Mouse (Mus musculus) limb, embryonic 11.5 days (tissue): ENCODE measurements around the gene Rbfox3. TPM values are rescaled to one million over a fixed set of nuclear protein-coding genes. Genes with fewer than 3 reads are reported as not detected.

Experiments used
- ATAC-seq: fragments of 200-750 bp; cut with Nextera tagmentation; 2 replicates; pipeline ENCODE4 v1.8.0; 2017; ENCODE audit warnings: low read depth; ENCODE audit not compliant: insufficient number of reproducible peaks, low FRiP score, low TSS enrichment
- DNase-seq: peaks from one replicate; pipeline ENCODE4 v3.0.0-alpha.2; 2015; ENCODE audit warnings: low spot score
- H3K27ac ChIP-seq: fragments of 300-500 bp; sonication (generic); replicated peaks from 2 replicates; pipeline ENCODE4 v1.5.1; 2014; ENCODE audit warnings: low read depth, mild to moderate bottlenecking, low read length
- H3K27me3 ChIP-seq: fragments of 300-500 bp; sonication (generic); 2 replicates; pipeline ENCODE4 v1.6.1; 2014; ENCODE audit warnings: mild to moderate bottlenecking, low read length, mixed read lengths; ENCODE audit not compliant: control insufficient read depth, insufficient read depth
- H3K36me3 ChIP-seq: fragments of 300-500 bp; sonication (generic); 2 replicates; pipeline ENCODE4 v1.6.1; 2014; ENCODE audit warnings: mild to moderate bottlenecking, low read length, moderate library complexity, mixed read lengths; ENCODE audit not compliant: control insufficient read depth, insufficient read depth
- H3K4me1 ChIP-seq: fragments of 300-500 bp; sonication (generic); 2 replicates; pipeline ENCODE4 v1.6.1; 2014; ENCODE audit warnings: low read length, mixed read lengths; ENCODE audit not compliant: control insufficient read depth, insufficient read depth
- H3K4me2 ChIP-seq: fragments of 300-500 bp; sonication (generic); 2 replicates; pipeline ENCODE4 v1.6.1; 2014; ENCODE audit warnings: low read depth, mild to moderate bottlenecking, moderate library complexity; ENCODE audit not compliant: severe bottlenecking
- H3K4me3 ChIP-seq: fragments of 300-500 bp; sonication (generic); 2 replicates; pipeline ENCODE4 v1.5.1; 2014; ENCODE audit warnings: low read depth, low read length
- H3K9ac ChIP-seq: fragments of 300-500 bp; sonication (generic); 2 replicates; pipeline ENCODE4 v1.6.1; 2014; ENCODE audit warnings: mild to moderate bottlenecking, low read length
- H3K9me3 ChIP-seq: fragments of 300-500 bp; sonication (generic); 2 replicates; pipeline ENCODE4 v1.6.1; 2016; ENCODE audit warnings: low read length; ENCODE audit not compliant: control insufficient read depth
- WGBS: fragments of 180-500 bp; shearing (Covaris S2); extraction: QIAGEN DNeasy Blood & Tissue Kit; methylation state at CpG from one replicate; pipeline ENCODE4 v1.1.7; 2014; 5-methylcytosine and 5-hydroxymethylcytosine counted together
- polyA plus RNA-seq: library from polyadenylated mRNA; unstranded; fragments of >200 nt; fragmentation: Nextera tagmentation; extraction: Ambion mirVana; gene quantifications from 2 replicates; pipeline ENCODE4 v1.2.1, GENCODE M21; 2014

Gene Rbfox3
- polyA plus RNA-seq, 1 experiment from 2014 or later: 1.9 TPM

DNA sequence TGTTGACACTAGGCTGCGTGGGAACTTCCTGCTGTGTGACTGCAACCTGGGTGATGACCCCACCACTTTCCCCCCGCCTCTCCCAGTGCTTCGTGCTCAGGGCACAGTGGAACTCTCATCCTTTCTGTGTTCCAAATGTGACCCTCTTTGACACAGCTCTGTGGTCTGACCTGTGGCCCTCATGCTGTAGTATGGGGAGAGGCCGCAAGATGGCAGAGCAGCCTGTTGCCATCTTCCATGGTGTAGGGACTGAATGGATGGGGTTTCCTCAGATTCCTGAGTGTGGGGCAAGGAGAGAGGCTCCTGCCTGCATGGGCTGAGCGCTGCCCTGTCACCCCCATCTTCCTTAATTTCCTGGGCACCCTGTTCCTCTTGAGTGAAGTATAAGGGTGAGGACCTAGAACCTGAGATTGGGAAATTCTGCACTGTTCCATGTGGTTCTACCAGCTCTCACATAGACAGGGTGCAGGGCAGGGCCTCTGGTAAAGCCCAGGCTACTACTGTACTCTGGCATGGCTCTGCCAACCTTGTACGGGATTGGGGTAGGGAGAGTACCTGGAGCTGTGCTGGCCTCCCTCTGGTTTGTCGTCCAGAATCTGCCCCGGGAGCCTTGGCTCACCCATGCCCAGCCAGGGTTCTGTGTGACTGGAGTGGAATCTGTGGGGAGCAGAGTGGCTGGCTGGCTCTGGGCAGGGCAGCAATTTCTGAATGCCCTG lies 423.0 kb downstream of the Rbfox3 start:
- Histone ChIP-seq H3K27ac (no peak overlapping the region), H3K4me2 (no peak overlapping the region)
- 73% methylated on average over 8 of the region's 8 CpGs for WGBS

DNA sequence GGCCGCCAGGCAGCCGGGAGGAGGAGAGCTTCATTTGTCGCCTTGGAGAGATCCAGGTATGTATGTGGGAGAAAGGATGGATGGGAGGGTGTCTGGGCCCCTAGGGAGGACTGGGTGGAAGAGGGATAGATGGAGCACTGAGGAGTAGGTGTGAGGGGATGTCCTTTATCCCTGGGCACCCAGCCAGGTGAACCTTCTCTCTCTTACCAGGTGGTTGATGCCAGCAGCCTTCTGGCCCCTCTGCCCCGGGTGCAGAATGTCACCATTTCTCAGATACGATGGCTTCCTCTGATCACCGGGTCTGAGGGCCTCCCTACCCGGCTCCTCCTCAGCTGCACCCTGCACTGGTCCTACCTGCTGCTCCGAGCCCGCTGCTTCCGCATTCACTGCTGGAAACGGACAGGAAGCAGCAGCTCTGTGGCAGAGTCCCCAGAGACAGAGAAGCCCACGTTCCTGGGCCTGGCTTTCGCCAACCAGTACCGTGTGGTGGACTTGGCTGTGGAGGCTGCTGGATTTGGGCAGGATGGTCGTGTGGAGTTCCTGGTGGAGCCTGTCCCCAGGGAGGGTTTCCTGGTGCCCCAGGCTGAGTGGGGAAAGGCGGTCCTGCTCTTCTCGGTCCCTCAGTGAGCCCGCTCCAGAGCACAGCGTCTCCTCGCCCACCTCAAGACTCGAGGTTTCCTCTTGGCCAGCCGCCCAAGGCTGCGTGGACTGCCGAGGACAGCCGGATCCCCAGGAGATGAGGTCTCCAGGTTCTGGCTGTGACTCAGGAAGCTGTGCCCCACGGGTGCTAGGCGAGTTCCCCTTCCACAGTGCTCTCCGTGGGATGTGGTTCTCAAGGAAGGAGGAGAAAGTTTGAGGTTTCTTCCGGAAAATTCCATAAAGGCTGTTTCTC lies 424.3 kb downstream of the Rbfox3 start:
- H3K36me3 ChIP-seq: no peaks in the 10 kb centered on the region; the same call in 1 of the 2 replicates
- no peaks in the 10 kb centered on the region for H3K9me3 ChIP-seq
- 86% methylated on average over 29 of the region's 29 CpGs for WGBS
- H3K4me1 ChIP-seq: peaks cover 7% of the 10 kb centered on the region; the same call in 1 of the 2 replicates
- H3K4me3 ChIP-seq: no peak overlapping the region
- no peak overlapping the region; the same call in 1 of the 2 replicates for H3K4me2 ChIP-seq
- H3K9ac ChIP-seq: no peak overlapping the region
- H3K27ac ChIP-seq: no peak overlapping the region
- no peak for DNase-seq
- no peaks in the 10 kb centered on the region for H3K27me3 ChIP-seq
- no peak for ATAC-seq

More for the DNA sequence above, 423.0 kb downstream of the Rbfox3 start:
- no peak for DNase-seq
- Histone ChIP-seq H3K4me3 (no peak overlapping the region), H3K36me3 (no peaks in the 10 kb centered on the region; the same call in 1 of the 2 replicates), H3K9me3 (no peaks in the 10 kb centered on the region), H3K9ac (no peak overlapping the region), H3K27me3 (no peaks in the 10 kb centered on the region), H3K4me1 (peaks cover 10% of the 10 kb centered on the region; the same call in 1 of the 2 replicates)
- no peak for ATAC-seq

DNA sequence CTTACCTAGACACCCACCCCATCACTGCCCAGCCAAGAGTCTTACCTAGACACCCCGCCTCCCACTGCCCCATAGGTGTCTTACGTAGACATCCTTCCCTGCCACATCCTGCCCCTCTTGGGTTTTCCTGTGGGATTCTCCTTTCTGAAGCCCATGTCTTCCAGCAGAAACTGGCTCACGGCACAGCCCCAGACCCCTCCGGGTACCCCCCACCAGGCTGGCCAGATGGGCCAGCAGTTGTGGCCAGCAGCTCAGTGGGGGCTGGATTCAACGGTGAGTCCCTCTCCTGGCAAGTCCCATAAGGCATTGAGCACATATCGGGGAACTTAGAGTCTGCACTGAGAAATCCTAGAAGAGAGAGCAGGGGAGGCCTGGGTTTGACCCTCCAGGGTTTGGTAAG lies 425.1 kb downstream of the Rbfox3 start:
- no peaks in the 10 kb centered on the region for H3K27me3 ChIP-seq
- H3K9ac ChIP-seq: no peak overlapping the region
- H3K4me3 ChIP-seq: no peak overlapping the region
- DNase-seq (no peak), ATAC-seq (no peak)
- H3K9me3 ChIP-seq: no peaks in the 10 kb centered on the region
- H3K4me2 ChIP-seq: no peak overlapping the region
- peaks cover 7% of the 10 kb centered on the region; the same call in 1 of the 2 replicates for H3K4me1 ChIP-seq
- H3K27ac ChIP-seq: no peak overlapping the region
- no peaks in the 10 kb centered on the region; the same call in 1 of the 2 replicates for H3K36me3 ChIP-seq
- WGBS: 88% methylated on average over 6 of the region's 6 CpGs

DNA sequence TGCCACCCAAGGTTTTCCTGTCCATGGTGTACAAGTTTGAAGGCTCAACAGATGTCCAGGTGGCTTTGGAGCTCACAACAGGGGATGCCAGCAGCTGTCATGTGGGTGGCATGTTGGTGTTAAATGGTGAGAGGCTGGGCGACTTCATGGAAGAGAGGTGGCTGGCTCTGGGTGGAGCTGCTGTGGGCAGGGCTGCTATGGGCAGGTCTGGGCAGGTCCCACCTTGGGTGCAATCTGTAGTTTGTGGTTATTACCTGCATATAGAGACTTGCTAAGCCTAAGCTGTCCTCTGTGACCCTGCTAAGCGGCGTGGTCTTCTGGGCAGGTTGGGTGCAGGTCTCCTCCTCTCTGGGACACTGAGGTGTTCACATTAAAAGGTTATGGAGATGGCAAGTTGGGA lies 425.6 kb downstream of the Rbfox3 start:
- Histone ChIP-seq H3K4me2 (no peak overlapping the region), H3K9ac (no peak overlapping the region), H3K4me1 (peaks cover 7% of the 10 kb centered on the region; the same call in 1 of the 2 replicates), H3K27me3 (no peaks in the 10 kb centered on the region), H3K4me3 (no peak overlapping the region), H3K36me3 (no peaks in the 10 kb centered on the region; the same call in 1 of the 2 replicates), H3K9me3 (no peaks in the 10 kb centered on the region), H3K27ac (no peak overlapping the region)
- WGBS: 81% methylated on average over 3 of the region's 3 CpGs
- DNase-seq (no peak), ATAC-seq (no peak)

DNA sequence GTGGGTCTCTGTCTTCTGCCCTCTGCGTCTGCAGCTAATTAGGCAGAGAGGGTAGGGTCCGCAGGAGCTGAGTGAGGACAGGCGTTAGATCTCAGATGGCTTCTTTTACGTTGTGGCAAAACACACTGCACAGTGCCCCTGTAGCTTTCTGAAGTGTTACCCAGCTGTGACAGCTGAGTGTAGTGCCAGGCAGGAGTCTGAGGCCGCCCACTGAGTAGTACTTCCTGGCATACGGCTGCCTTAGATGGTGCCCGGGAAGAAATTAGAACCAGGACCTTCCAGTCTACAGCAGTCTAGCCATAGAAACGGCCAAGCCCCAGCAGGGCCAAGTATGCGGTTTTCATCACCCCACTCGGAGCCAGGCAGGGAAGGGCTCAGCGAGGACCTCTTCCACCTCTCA lies 426.1 kb downstream of the Rbfox3 start:
- H3K4me3 ChIP-seq: no peak overlapping the region
- H3K4me1 ChIP-seq: peaks cover 2% of the 10 kb centered on the region; the same call in 1 of the 2 replicates
- 39% methylated on average over 11 of the region's 11 CpGs for WGBS
- H3K27me3 ChIP-seq: no peaks in the 10 kb centered on the region
- DNase-seq (no peak), ATAC-seq (no peak)
- no peak overlapping the region for H3K27ac ChIP-seq
- no peak overlapping the region for H3K4me2 ChIP-seq
- no peaks in the 10 kb centered on the region; the same call in 1 of the 2 replicates for H3K36me3 ChIP-seq
- H3K9ac ChIP-seq: no peak overlapping the region
- H3K9me3 ChIP-seq: no peaks in the 10 kb centered on the region

DNA sequence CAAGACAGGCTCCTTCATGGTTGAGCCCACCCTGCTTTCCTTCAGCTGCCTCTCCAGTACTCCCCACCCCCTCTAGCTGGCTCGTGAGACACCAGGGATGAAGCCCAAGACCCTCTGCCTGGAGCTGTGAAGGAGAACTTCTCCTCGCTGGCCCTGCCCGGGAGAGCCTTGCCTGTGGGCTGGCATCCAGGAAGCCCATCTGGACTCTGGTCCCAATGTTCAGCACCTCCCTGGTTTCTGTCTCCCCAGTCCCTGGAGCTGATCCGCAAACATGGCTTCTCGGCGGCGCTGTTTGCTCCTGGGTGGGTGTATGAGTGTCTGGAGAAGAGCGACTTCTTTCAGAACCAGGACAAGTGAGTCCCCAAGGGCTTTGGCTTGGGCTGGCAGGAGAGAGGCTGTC lies 427.2 kb downstream of the Rbfox3 start:
- no peaks in the 10 kb centered on the region for H3K27me3 ChIP-seq
- H3K4me2 ChIP-seq: no peak overlapping the region
- 0 out of 2 replicates have a peak, but pooled peaks cover 2% of the 10 kb centered on the region for H3K4me1 ChIP-seq
- no peaks in the 10 kb centered on the region; the same call in 1 of the 2 replicates for H3K36me3 ChIP-seq
- no peak overlapping the region for H3K9ac ChIP-seq
- no peaks in the 10 kb centered on the region for H3K9me3 ChIP-seq
- 80% methylated on average over 8 of the region's 8 CpGs for WGBS
- DNase-seq (no peak), ATAC-seq (no peak)
- H3K4me3 ChIP-seq: no peak overlapping the region
- no peak overlapping the region for H3K27ac ChIP-seq

DNA sequence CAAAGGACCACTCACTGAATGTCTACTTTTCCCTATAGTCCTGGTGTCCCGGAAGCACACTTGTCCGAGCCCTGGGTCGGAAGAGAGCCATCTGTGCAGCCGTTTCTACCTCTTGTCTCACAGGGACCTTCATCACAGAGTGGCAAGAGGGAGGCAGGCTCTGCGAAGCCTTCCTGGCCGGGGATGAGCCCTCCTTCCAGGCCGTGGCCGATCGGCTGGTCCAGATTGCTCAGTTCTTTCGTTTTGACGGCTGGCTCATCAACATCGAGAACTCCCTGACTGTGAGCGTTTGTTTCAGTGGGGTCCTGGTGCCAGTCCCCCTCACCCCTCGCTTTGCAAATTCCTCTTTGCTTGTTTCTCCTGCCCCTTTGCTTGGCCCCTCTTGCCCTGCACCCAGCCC lies 429.6 kb downstream of the Rbfox3 start:
- no peak overlapping the region for H3K27ac ChIP-seq
- no peak overlapping the region for H3K9ac ChIP-seq
- H3K36me3 ChIP-seq: no peaks in the 10 kb centered on the region; the same call in 1 of the 2 replicates
- H3K27me3 ChIP-seq: no peaks in the 10 kb centered on the region
- DNase-seq (no peak), ATAC-seq (no peak)
- H3K4me2 ChIP-seq: no peak overlapping the region
- no peaks in the 10 kb centered on the region for H3K9me3 ChIP-seq
- peaks cover 4% of the 10 kb centered on the region; the same call in 1 of the 2 replicates for H3K4me1 ChIP-seq
- 89% methylated on average over 14 of the region's 14 CpGs for WGBS
- H3K4me3 ChIP-seq: no peak overlapping the region

DNA sequence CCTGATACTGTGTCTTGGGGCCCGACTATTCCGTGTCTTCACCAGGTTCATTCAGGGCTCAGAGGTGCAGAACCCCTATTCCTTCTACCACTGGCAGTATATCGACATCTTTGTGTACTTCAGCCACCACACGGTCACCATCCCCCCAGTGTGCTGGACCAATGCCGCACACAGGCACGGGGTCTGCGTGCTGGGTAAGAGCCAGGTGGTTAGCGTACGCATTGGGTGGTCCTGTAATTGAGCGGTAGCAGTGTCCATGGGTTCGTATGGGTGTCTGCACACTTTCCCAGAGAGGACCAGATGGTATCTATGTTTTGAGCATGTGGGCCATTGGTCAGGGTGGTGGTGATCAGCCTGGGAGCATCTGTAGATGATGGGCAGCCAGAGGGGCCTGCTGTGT lies 430.2 kb downstream of the Rbfox3 start:
- DNase-seq: no peak
- Histone ChIP-seq H3K9ac (no peak overlapping the region), H3K9me3 (no peaks in the 10 kb centered on the region), H3K36me3 (no peaks in the 10 kb centered on the region), H3K4me1 (peaks cover 4% of the 10 kb centered on the region; the same call in 1 of the 2 replicates), H3K4me3 (no peak overlapping the region), H3K27ac (no peak overlapping the region), H3K4me2 (no peak overlapping the region), H3K27me3 (no peaks in the 10 kb centered on the region)
- whole genome bisulfite sequencing: 96% methylated on average over 11 of the region's 11 CpGs
- ATAC-seq: no peak
